25 mouse cellular contexts compared by ENCODE assay signal in the genomic region with DNA sequence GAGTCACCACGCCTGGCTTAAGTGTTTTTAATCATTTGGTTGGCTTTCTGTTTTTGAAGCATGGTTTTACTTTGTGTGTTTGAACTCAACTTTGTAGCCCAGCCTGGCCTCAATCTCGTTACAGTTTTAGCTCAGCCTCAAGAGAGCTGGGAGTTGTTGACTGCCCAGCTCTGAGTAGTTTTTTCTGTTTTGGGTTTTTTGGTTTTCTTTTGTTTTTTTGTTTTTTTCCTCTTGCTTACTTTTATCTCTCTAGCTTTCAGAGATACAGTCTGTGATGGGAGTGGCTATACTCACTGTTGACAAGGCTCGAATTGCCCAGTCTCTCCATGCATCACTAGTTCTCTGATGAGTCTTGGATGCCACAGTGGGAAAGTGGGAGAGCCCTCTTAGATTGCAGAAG. TPM values are rescaled to one million over a fixed set of nuclear protein-coding genes. Genes with fewer than 3 reads are reported as not detected.
A peak's percentile ranks its signal among the peaks of the same experiment; 100 is the strongest.
DNase-seq lines count a peak whose midpoint lies in the region; ATAC-seq and TF ChIP-seq lines count a peak whose summit lies in the region.
"Had no signal": no experiment of that assay in that cellular context is flagged by ENCODE, and none has a peak within 500 bp of the region (broad histone marks: within the 10 kb centered on the region; RNA-seq: fewer than 3 reads in every experiment).

No protein-coding gene starts in this region.

- ATAC-seq in kidney, postnatal 0 days (replicated peaks; ENCODE audit: low FRiP score, low read depth): no peak
- ATAC-seq in midbrain, embryonic 11.5 days (ENCODE audit: low FRiP score): no peak
- no peak for ATAC-seq in midbrain, embryonic 13.5 days
- ATAC-seq: forebrain, embryonic 14.5 days; forebrain, embryonic 16.5 days had no signal

- no peaks in the 10 kb centered on the region for H3K4me1 ChIP-seq in kidney, postnatal 0 days (replicated peaks; ENCODE audit: insufficient read depth, low read length)
- H3K4me1 ChIP-seq in midbrain, embryonic 11.5 days (ENCODE audit: control insufficient read depth, insufficient read depth, low read length): no peaks in the 10 kb centered on the region
- no peaks in the 10 kb centered on the region for H3K4me1 ChIP-seq in midbrain, embryonic 13.5 days (replicated peaks)
- H3K4me1 ChIP-seq in MEL (ENCODE audit: control insufficient read depth in 1 of 2, insufficient read depth in 2 of 2, low read length in 2 of 2): peaks cover 8 to 17% of the 10 kb centered on the region in 2 experiments
- H3K4me1 ChIP-seq: forebrain, embryonic 12.5 days had no signal

- DNase-seq in kidney, postnatal 0 days (ENCODE audit: low spot score): peak; percentile 46
- no peak for DNase-seq in kidney, postnatal 36 days
- peak; percentile 69 for DNase-seq in midbrain, embryonic 11.5 days (ENCODE audit: low spot score, missing footprints)
- DNase-seq in MEL (ENCODE audit: low read depth, low spot score): no peak
- no peak for DNase-seq in left cerebral cortex, postnatal 25 days (ENCODE audit: low spot score in 2 of 2)
- DNase-seq: adrenal gland, adult 2 months; adrenal gland, postnatal 10 days; adrenal gland, postnatal 25 days; cerebellum, adult 11 months; cerebellum, adult 18-20 months; cerebellum, adult 8-10 months; cerebellum, adult 9-11 months; cerebellum, postnatal 14 days; cerebellum, postnatal 36 days; embryo, embryonic 11 days had no signal

- 67% methylated on average over 3 of the region's 3 CpGs for WGBS in kidney, postnatal 0 days
- WGBS in midbrain, embryonic 11.5 days: 88% methylated on average over 3 of the region's 3 CpGs
- WGBS in midbrain, embryonic 13.5 days: 83% methylated on average over 3 of the region's 3 CpGs

- no peak overlapping the region for H3K9ac ChIP-seq in kidney, postnatal 0 days (ENCODE audit: low read depth, low read length)
- H3K9ac ChIP-seq in midbrain, embryonic 11.5 days (ENCODE audit: low read length): no peak overlapping the region
- no peak overlapping the region for H3K9ac ChIP-seq in midbrain, embryonic 13.5 days (replicated peaks)
- H3K9ac ChIP-seq in MEL (ENCODE audit: control insufficient read depth, low read depth, low read length, poor library complexity, severe bottlenecking): no peak overlapping the region
- H3K9ac ChIP-seq: embryonic facial prominence, embryonic 13.5 days; embryonic facial prominence, embryonic 15.5 days; forebrain, embryonic 12.5 days had no signal

- intact Hi-C loops in left cerebral cortex, postnatal 25 days (cut with DNase I): loop anchor here (5.0 kb wide), 1 partner anchor 143 kb away; no protein-coding TSS in a partner anchor

- H3K79me2 ChIP-seq in MEL (ENCODE audit: control insufficient read depth, insufficient read depth, low read length, poor library complexity): no peaks in the 10 kb centered on the region

- no peak overlapping the region for H3K4me3 ChIP-seq in kidney, postnatal 0 days (replicated peaks; ENCODE audit: low read depth, low read length)
- H3K4me3 ChIP-seq in midbrain, embryonic 11.5 days (ENCODE audit: low read depth, low read length): no peak overlapping the region
- H3K4me3 ChIP-seq in midbrain, embryonic 13.5 days (replicated peaks): no peak overlapping the region
- H3K4me3 ChIP-seq in MEL (ENCODE audit: control insufficient read depth in 1 of 2, insufficient read depth in 1 of 2, low read depth in 2 of 2, low read length in 2 of 2): no peak overlapping the region
- H3K4me3 ChIP-seq: embryonic facial prominence, embryonic 13.5 days; embryonic facial prominence, embryonic 15.5 days; erythroblast, embryonic 14.5 days; forebrain, embryonic 10.5 days; forebrain, embryonic 12.5 days had no signal

- H3K9me3 ChIP-seq in kidney, postnatal 0 days (replicated peaks; ENCODE audit: low read length): no peaks in the 10 kb centered on the region
- no peaks in the 10 kb centered on the region for H3K9me3 ChIP-seq in midbrain, embryonic 11.5 days (ENCODE audit: control insufficient read depth, low read length)
- no peaks in the 10 kb centered on the region for H3K9me3 ChIP-seq in midbrain, embryonic 13.5 days
- H3K9me3 ChIP-seq in MEL (replicated peaks; ENCODE audit: insufficient read depth, low read length): no peaks in the 10 kb centered on the region
- H3K9me3 ChIP-seq: embryonic facial prominence, embryonic 13.5 days; embryonic facial prominence, embryonic 15.5 days; forebrain, embryonic 10.5 days; forebrain, embryonic 12.5 days; G1E had no signal

- no peaks in the 10 kb centered on the region for H3K36me3 ChIP-seq in kidney, postnatal 0 days (ENCODE audit: insufficient read depth, low read length)
- no peaks in the 10 kb centered on the region for H3K36me3 ChIP-seq in midbrain, embryonic 11.5 days (ENCODE audit: control insufficient read depth, insufficient read depth, low read length)
- H3K36me3 ChIP-seq in midbrain, embryonic 13.5 days: 0 out of 2 replicates have a peak, but pooled peaks cover 4% of the 10 kb centered on the region
- H3K36me3 ChIP-seq in MEL (ENCODE audit: control insufficient read depth in 1 of 2, insufficient read depth in 2 of 2, low read length in 2 of 2): peaks cover 0 to 18% of the 10 kb centered on the region in 2 experiments; a peak in 2 of 4 replicates
- H3K36me3 ChIP-seq: embryonic facial prominence, embryonic 15.5 days; forebrain, embryonic 12.5 days had no signal

- TF ChIP-seq CTCF in kidney, postnatal 0 days (IDR thresholded peaks at IDR 0.05; ENCODE audit: low read depth): no peak
- no peak for TF ChIP-seq CTCF in MEL (IDR thresholded peaks at IDR 0.05 in 2 of 3, conservative IDR thresholded peaks at IDR 0.05 in 1 of 3; ENCODE audit: control insufficient read depth in 1 of 3, insufficient read depth in 1 of 3, low read depth in 2 of 3, low read length in 3 of 3, poor library complexity in 1 of 3, severe bottlenecking in 1 of 3)

- TF ChIP-seq POLR2A in MEL (IDR thresholded peaks at IDR 0.05; ENCODE audit: control insufficient read depth in 1 of 2, insufficient read depth in 1 of 2, low read depth in 1 of 2, low read length in 2 of 2, poor library complexity in 1 of 2): no peak

- no peak overlapping the region for H3K27ac ChIP-seq in kidney, postnatal 0 days
- no peak overlapping the region for H3K27ac ChIP-seq in midbrain, embryonic 11.5 days (ENCODE audit: low read depth, low read length)
- no peak overlapping the region for H3K27ac ChIP-seq in midbrain, embryonic 13.5 days
- no peak overlapping the region for H3K27ac ChIP-seq in MEL (ENCODE audit: control insufficient read depth, low read depth, low read length)
- H3K27ac ChIP-seq: embryonic facial prominence, embryonic 13.5 days; embryonic facial prominence, embryonic 15.5 days; forebrain, embryonic 10.5 days; forebrain, embryonic 12.5 days had no signal

- H3K27me3 ChIP-seq in kidney, postnatal 0 days (ENCODE audit: insufficient read depth, low read length): no peaks in the 10 kb centered on the region
- H3K27me3 ChIP-seq in midbrain, embryonic 11.5 days (ENCODE audit: control insufficient read depth, insufficient read depth, low read length): no peaks in the 10 kb centered on the region
- H3K27me3 ChIP-seq in midbrain, embryonic 13.5 days: no peaks in the 10 kb centered on the region
- H3K27me3 ChIP-seq in MEL (ENCODE audit: control insufficient read depth in 1 of 2, insufficient read depth in 2 of 2, low read length in 2 of 2): no peaks in the 10 kb centered on the region
- H3K27me3 ChIP-seq: embryonic facial prominence, embryonic 13.5 days; embryonic facial prominence, embryonic 15.5 days; forebrain, embryonic 12.5 days had no signal

- TF ChIP-seq RAD21 in MEL (IDR thresholded peaks at IDR 0.05; ENCODE audit: low read depth, low read length): no peak

- H3K4me2 ChIP-seq in kidney, postnatal 0 days (ENCODE audit: low read length): no peak overlapping the region
- no peak overlapping the region for H3K4me2 ChIP-seq in midbrain, embryonic 11.5 days
- H3K4me2 ChIP-seq in midbrain, embryonic 13.5 days (replicated peaks): no peak overlapping the region
- H3K4me2 ChIP-seq: embryonic facial prominence, embryonic 13.5 days; embryonic facial prominence, embryonic 15.5 days; forebrain, embryonic 12.5 days had no signal

- TF ChIP-seq EP300 in MEL (IDR thresholded peaks at IDR 0.05; ENCODE audit: low read depth in 1 of 2, low read length in 2 of 2): no peak

TF ChIP-seq in MEL, 35 proteins besides CTCF, POLR2A, EP300 and RAD21:
- TF ChIP-seq ZKSCAN1 (IDR thresholded peaks at IDR 0.05; ENCODE audit: low read depth, low read length) (peak; percentile 65; the same call in 1 of the 2 replicates), CHD2 (IDR thresholded peaks at IDR 0.05; ENCODE audit: low read length) (no peak)

RNA-seq across cellular contexts. Expression of a gene that starts 7.8 kb away (rescaled TPM):
- 76.9 and 88.8 TPM in 2 replicates for polyA plus RNA-seq in kidney, postnatal 0 days (2015; fragmentation: Nextera tagmentation; extraction: Ambion mirVana)
- 0.17 and 0.34 TPM in 2 replicates for polyA plus RNA-seq in midbrain, embryonic 11.5 days (2014; fragmentation: Nextera tagmentation; extraction: Ambion mirVana)
- 0.66 TPM in 1 of 2 replicates, not detected in the other for polyA plus RNA-seq in midbrain, embryonic 13.5 days (2015; fragmentation: Nextera tagmentation; extraction: Ambion mirVana)
- total RNA-seq in MEL (2012; rRNA removed): 0.08 and 0.10 TPM in 2 replicates
- polyA plus RNA-seq in MEL (2012; ENCODE audit: insufficient read depth in 1 of 2, insufficient read length in 2 of 2, low read depth in 1 of 2, low replicate concordance in 2 of 2, missing spikeins in 1 of 2): under 1 TPM in 1 of 2 experiments, not detected in 1; 0.08 TPM
- under 1 TPM; 0.27 to 0.30 TPM for total RNA-seq in left cerebral cortex, postnatal 25 days (2021)
- total RNA-seq: common myeloid progenitor, adult 5-6 weeks had no signal
- polyA plus RNA-seq: erythroblast, embryonic 14.5 days; G1E had no signal

Comparison
In these comparisons a context has a peak if more than half of its experiments do, and no peak if none do; other contexts are left out.
1. DNase-seq: peak in kidney, postnatal 0 days (single experiment) and midbrain, embryonic 11.5 days (single experiment); none in kidney, postnatal 36 days (0 of 2), MEL (single experiment) and left cerebral cortex, postnatal 25 days (0 of 2).
2. RNA of a gene that starts 7.8 kb away (polyA plus RNA-seq): 76.9 to 88.8 TPM in kidney, postnatal 0 days; 0.66 TPM in midbrain, embryonic 13.5 days, 0.17 to 0.34 TPM in midbrain, embryonic 11.5 days and 0.08 TPM in MEL; every median in the first group is over 10 times any median in the second.